Mouse (Mus musculus) limb, embryonic 14.5 days (tissue): ENCODE measurements at regions not wholly inside any gene's neighbourhood (a gene's known extent, or its start where the extent isn't known, plus 50 kb on each side); places are given as distances from the start of the nearest gene placed in this dataset.
A peak's percentile ranks its signal among the peaks of the same experiment; 100 is the strongest.

Experiments used
- ATAC-seq: fragments of 200-750 bp; cut with Nextera tagmentation; 2 replicates; pipeline ENCODE4 v1.8.0; 2017; ENCODE audit warnings: low read depth, moderate number of reproducible peaks, moderate TSS enrichment; ENCODE audit not compliant: low FRiP score
- DNase-seq: peaks from one replicate; pipeline ENCODE4 v3.0.0-alpha.2; 2015; ENCODE audit warnings: low spot score
- H3K27ac ChIP-seq: fragments of 300-500 bp; sonication (generic); replicated peaks from 2 replicates; pipeline ENCODE4 v1.5.1; 2014; ENCODE audit warnings: low read depth, mild to moderate bottlenecking, low read length, moderate library complexity, mixed read lengths
- H3K27me3 ChIP-seq: fragments of 300-500 bp; sonication (generic); 2 replicates; pipeline ENCODE4 v1.6.1; 2014; ENCODE audit warnings: low read length, mixed read lengths; ENCODE audit not compliant: control insufficient read depth, insufficient read depth
- H3K36me3 ChIP-seq: fragments of 300-500 bp; sonication (generic); 2 replicates; pipeline ENCODE4 v1.6.1; 2014; ENCODE audit warnings: mild to moderate bottlenecking, low read length, moderate library complexity, mixed read lengths; ENCODE audit not compliant: control insufficient read depth, insufficient read depth
- H3K4me1 ChIP-seq: fragments of 300-500 bp; sonication (generic); 2 replicates; pipeline ENCODE4 v1.6.1; 2014; ENCODE audit warnings: antibody characterized with exemption, low read length, mixed read lengths; ENCODE audit not compliant: control insufficient read depth, insufficient read depth
- H3K4me2 ChIP-seq: fragments of 300-500 bp; sonication (generic); replicated peaks from 2 replicates; pipeline ENCODE4 v1.6.1; 2014; ENCODE audit warnings: low read depth, mild to moderate bottlenecking, low read length, moderate library complexity; ENCODE audit not compliant: severe bottlenecking
- H3K4me3 ChIP-seq: fragments of 300-500 bp; sonication (generic); replicated peaks from 2 replicates; pipeline ENCODE4 v1.5.1; 2014; ENCODE audit warnings: low read length
- H3K9ac ChIP-seq: fragments of 300-500 bp; sonication (generic); 2 replicates; pipeline ENCODE4 v1.6.1; 2014; ENCODE audit warnings: mild to moderate bottlenecking, low read depth, low read length, moderate library complexity; ENCODE audit not compliant: severe bottlenecking
- H3K9me3 ChIP-seq: fragments of 300-500 bp; sonication (generic); 2 replicates; pipeline ENCODE4 v1.6.1; 2016; ENCODE audit warnings: low read length; ENCODE audit not compliant: control insufficient read depth
- POLR2A ChIP-seq: fragments of 200-500 bp; IDR thresholded peaks from 2 replicates; pipeline ENCODE4 v1.8.0; 2012; ENCODE audit warnings: inconsistent platforms, mild to moderate bottlenecking, moderate library complexity, borderline replicate concordance; ENCODE audit not compliant: insufficient read depth, insufficient read length; ENCODE audit errors: extremely low read depth
- WGBS: fragments of 180-500 bp; shearing (Covaris S2); extraction: QIAGEN DNeasy Blood & Tissue Kit; methylation state at CpG from one replicate; pipeline ENCODE4 v1.1.7; 2014; 5-methylcytosine and 5-hydroxymethylcytosine counted together

GRCm38 (mm10) chr7:115076781-115077180, 333.3 kb downstream of the Insc start:
- Histone ChIP-seq H3K9me3 (no peaks in the 10 kb centered on the region), H3K9ac (no peak overlapping the region), H3K36me3 (no peaks in the 10 kb centered on the region), H3K4me2 (no peak overlapping the region), H3K27ac (no peak overlapping the region), H3K4me3 (no peak overlapping the region), H3K27me3 (no peaks in the 10 kb centered on the region), H3K4me1 (peaks cover 5% of the 10 kb centered on the region; the same call in 1 of the 2 replicates)
- 85% methylated on average over 4 of the region's 4 CpGs for WGBS
- TF ChIP-seq POLR2A: no peak
- DNase-seq (no peak), ATAC-seq (no peak)

- H3K9me3 ChIP-seq: no peaks in the 10 kb centered on the region
- WGBS: 86% methylated on average over 3 of the region's 3 CpGs
These were observed 341.4 kb downstream of the Insc start for GRCm38 (mm10) chr7:115084711-115085380.

GRCm38 (mm10) chr7:115086542-115087448, 343.3 kb downstream of the Insc start:
- no peaks in the 10 kb centered on the region for H3K36me3 ChIP-seq
- ATAC-seq (no peak), DNase-seq (no peak)
- WGBS: 80% methylated on average over 4 of the region's 4 CpGs
- no peaks in the 10 kb centered on the region for H3K9me3 ChIP-seq
- no peak overlapping the region for H3K4me3 ChIP-seq
- H3K4me2 ChIP-seq: no peak overlapping the region
- no peaks in the 10 kb centered on the region for H3K27me3 ChIP-seq
- no peak overlapping the region for H3K9ac ChIP-seq
- TF ChIP-seq POLR2A: no peak
- H3K27ac ChIP-seq: no peak overlapping the region
- no peaks in the 10 kb centered on the region for H3K4me1 ChIP-seq

More at GRCm38 (mm10) chr7:115084711-115085380, 341.4 kb downstream of the Insc start:
- no peak overlapping the region for H3K9ac ChIP-seq
- no peaks in the 10 kb centered on the region for H3K4me1 ChIP-seq
- H3K4me3 ChIP-seq: no peak overlapping the region
- H3K36me3 ChIP-seq: no peaks in the 10 kb centered on the region
- H3K4me2 ChIP-seq: no peak overlapping the region
- H3K27ac ChIP-seq: no peak overlapping the region
- no peak for DNase-seq
- no peak for TF ChIP-seq POLR2A
- H3K27me3 ChIP-seq: no peaks in the 10 kb centered on the region
- ATAC-seq: no peak

GRCm38 (mm10) chr7:115092481-115093050, 349.1 kb downstream of the Insc start:
- Histone ChIP-seq H3K4me1 (peaks cover 4% of the 10 kb centered on the region; the same call in 1 of the 2 replicates), H3K4me2 (no peak overlapping the region), H3K27me3 (no peaks in the 10 kb centered on the region), H3K36me3 (no peaks in the 10 kb centered on the region), H3K9ac (no peak overlapping the region), H3K9me3 (no peaks in the 10 kb centered on the region), H3K27ac (no peak overlapping the region; the same call in 1 of the 2 replicates), H3K4me3 (no peak overlapping the region)
- ATAC-seq: no peak
- 61% methylated on average over 3 of the region's 3 CpGs for WGBS
- no peak for TF ChIP-seq POLR2A
- DNase-seq: peak; percentile 29

GRCm38 (mm10) chr7:115106041-115106440, 362.5 kb downstream of the Insc start:
- DNase-seq (no peak), ATAC-seq (no peak)
- Histone ChIP-seq H3K27ac (no peak overlapping the region), H3K9ac (no peak overlapping the region), H3K4me3 (no peak overlapping the region), H3K27me3 (no peaks in the 10 kb centered on the region), H3K36me3 (no peaks in the 10 kb centered on the region), H3K4me2 (no peak overlapping the region), H3K9me3 (no peaks in the 10 kb centered on the region), H3K4me1 (no peaks in the 10 kb centered on the region)
- no peak for TF ChIP-seq POLR2A
- WGBS: 73% methylated on average over 2 of the region's 2 CpGs
